Mouse (Mus musculus): Measurements from ENCODE around the gene A030005L19Rik. TPM values are rescaled to one million over a fixed set of nuclear protein-coding genes. Genes with fewer than 3 reads are reported as not detected.

A030005L19Rik gene
- polyA plus RNA-seq (2017; shearing (Covaris generic)) = not detected

GRCm38 (mm10) chr1:82913025-82913424 is at the start of gene A030005L19Rik:
Gene A030005L19Rik, plus strand, starts transcription at chr1:82913325.

GRCm38 (mm10) chr1:82924650-82925049 is 11.5 kb downstream of the A030005L19Rik start, which contains the start of gene A030014E15Rik:
Gene A030014E15Rik, plus strand, starts transcription at chr1:82924917.

GRCm38 (mm10) chr1:82931326-82931725 is 18.2 kb downstream of the A030005L19Rik start, which contains the start of gene Gm6217:
Gene Gm6217, minus strand, starts transcription at chr1:82931399.

GRCm38 (mm10) chr1:82943295-82943694 is 30.2 kb downstream of the A030005L19Rik start, which contains the start of gene A030003K21Rik:
Gene A030003K21Rik, minus strand, starts transcription at chr1:82943388.

GRCm38 (mm10) chr1:82955913-82956312 is 42.8 kb downstream of the A030005L19Rik start, which contains the start of gene Gm7544:
Gene Gm7544, minus strand, starts transcription at chr1:82956013.

GRCm38 (mm10) chr1:82959870-82960385 is 46.8 kb downstream of the A030005L19Rik start, which contains the start of gene Gm47955:
Gene Gm47955, plus strand, starts transcription at chr1:82960286.

Other genes starting within 250 kb of the A030005L19Rik start
- 166 TPM for gene Mff, start 188.4 kb upstream of the A030005L19Rik start, polyA plus RNA-seq (2017; shearing (Covaris generic))
- gene Tm4sf20, start 144.9 kb upstream of the A030005L19Rik start, polyA plus RNA-seq (2017; shearing (Covaris generic)) = not detected
- gene Gm47791, start 142.1 kb upstream of the A030005L19Rik start, polyA plus RNA-seq (2017; shearing (Covaris generic)) = not detected
- gene Agfg1, start 73.8 kb upstream of the A030005L19Rik start, polyA plus RNA-seq (2017; shearing (Covaris generic)) = 128 TPM
- not detected for gene A030014E15Rik, start 11.6 kb downstream of the A030005L19Rik start, polyA plus RNA-seq (2017; shearing (Covaris generic))
- not detected for gene Gm6217, start 18.1 kb downstream of the A030005L19Rik start, polyA plus RNA-seq (2017; shearing (Covaris generic))
- not detected for gene A030003K21Rik, start 30.1 kb downstream of the A030005L19Rik start, polyA plus RNA-seq (2017; shearing (Covaris generic))
- gene Gm7544, start 42.7 kb downstream of the A030005L19Rik start, polyA plus RNA-seq (2017; shearing (Covaris generic)) = not detected
- gene Gm47955, start 47.0 kb downstream of the A030005L19Rik start, polyA plus RNA-seq (2017; shearing (Covaris generic)) = not detected
- not detected for gene Gm47959, start 87.2 kb downstream of the A030005L19Rik start, polyA plus RNA-seq (2017; shearing (Covaris generic))
- gene Slc19a3, start 125.1 kb downstream of the A030005L19Rik start, polyA plus RNA-seq (2017; shearing (Covaris generic)) = 0.20 TPM
- not detected for gene Krtap28-10, start 129.2 kb downstream of the A030005L19Rik start, polyA plus RNA-seq (2017; shearing (Covaris generic))
- not detected for gene Gm47969, start 131.6 kb downstream of the A030005L19Rik start, polyA plus RNA-seq (2017; shearing (Covaris generic))
- 0.71 TPM for gene A030005K14Rik, start 146.1 kb downstream of the A030005L19Rik start, polyA plus RNA-seq (2017; shearing (Covaris generic))
- not detected for gene Krtap28-13, start 147.6 kb downstream of the A030005L19Rik start, polyA plus RNA-seq (2017; shearing (Covaris generic))
- not detected for gene Ccl20, start 203.4 kb downstream of the A030005L19Rik start, polyA plus RNA-seq (2017; shearing (Covaris generic))
- not detected for gene Daw1, start 246.4 kb downstream of the A030005L19Rik start, polyA plus RNA-seq (2017; shearing (Covaris generic))

Data from effector memory CD4-positive, alpha-beta T cell, adult 7 months (primary cell).